Mouse (Mus musculus) mesoderm, embryonic 11.5 days (tissue): ENCODE data around the gene D130043K22Rik.

ENCODE experiments used
- DNase-seq: peaks from one replicate; pipeline ENCODE4 v3.0.0-alpha.2; 2012; ENCODE audit warnings: low read depth, low spot score

Gene D130043K22Rik

GRCm38 (mm10) chr13:24844983-24845955, at the start of gene D130043K22Rik:
Gene D130043K22Rik, plus strand, starts transcription at chr13:24845135.
- DNase-seq, result peak; percentile 69

GRCm38 (mm10) chr13:24798686-24799085, 46.2 kb upstream of the D130043K22Rik start:
- DNase-seq, result no peak

GRCm38 (mm10) chr13:24799378-24799777, 45.6 kb upstream of the D130043K22Rik start:
- no peak for DNase-seq

GRCm38 (mm10) chr13:24799925-24800673, 44.8 kb upstream of the D130043K22Rik start:
- peak; percentile 19 for DNase-seq

- DNase-seq, result peak; percentile 97
These were observed 44.1 kb upstream of the D130043K22Rik start for GRCm38 (mm10) chr13:24800674-24801307.

GRCm38 (mm10) chr13:24801308-24801921, 43.5 kb upstream of the D130043K22Rik start, which contains the start of gene BC005537:
Gene BC005537, plus strand, starts transcription at chr13:24801657.
- DNase-seq, result peak; percentile 59

- peak; percentile 33 for DNase-seq
These were observed 42.7 kb upstream of the D130043K22Rik start for GRCm38 (mm10) chr13:24802131-24802691.

GRCm38 (mm10) chr13:24803196-24803595, 41.7 kb upstream of the D130043K22Rik start:
- no peak for DNase-seq

- DNase-seq, result no peak
These were observed 38.9 kb upstream of the D130043K22Rik start for GRCm38 (mm10) chr13:24806079-24806478.

GRCm38 (mm10) chr13:24812521-24812920, 32.4 kb upstream of the D130043K22Rik start:
- DNase-seq, result no peak

- no peak for DNase-seq
These were observed 30.3 kb upstream of the D130043K22Rik start for GRCm38 (mm10) chr13:24814616-24815015.

GRCm38 (mm10) chr13:24816125-24817092, 28.5 kb upstream of the D130043K22Rik start:
- peak; percentile 12 for DNase-seq

GRCm38 (mm10) chr13:24819931-24820330, 25.0 kb upstream of the D130043K22Rik start:
- no peak for DNase-seq

GRCm38 (mm10) chr13:24822663-24823343, 22.1 kb upstream of the D130043K22Rik start:
- DNase-seq, result no peak

GRCm38 (mm10) chr13:24824647-24825046, 20.3 kb upstream of the D130043K22Rik start:
- DNase-seq, result no peak

GRCm38 (mm10) chr13:24825587-24825986, 19.3 kb upstream of the D130043K22Rik start:
- no peak for DNase-seq

GRCm38 (mm10) chr13:24826116-24826515, 18.8 kb upstream of the D130043K22Rik start:
- no peak for DNase-seq

GRCm38 (mm10) chr13:24830756-24831352, 14.1 kb upstream of the D130043K22Rik start:
- peak; percentile 11 for DNase-seq
